Mouse (Mus musculus): ENCODE measurements around the gene Ccdc185.

The Ccdc185 gene

DNA sequence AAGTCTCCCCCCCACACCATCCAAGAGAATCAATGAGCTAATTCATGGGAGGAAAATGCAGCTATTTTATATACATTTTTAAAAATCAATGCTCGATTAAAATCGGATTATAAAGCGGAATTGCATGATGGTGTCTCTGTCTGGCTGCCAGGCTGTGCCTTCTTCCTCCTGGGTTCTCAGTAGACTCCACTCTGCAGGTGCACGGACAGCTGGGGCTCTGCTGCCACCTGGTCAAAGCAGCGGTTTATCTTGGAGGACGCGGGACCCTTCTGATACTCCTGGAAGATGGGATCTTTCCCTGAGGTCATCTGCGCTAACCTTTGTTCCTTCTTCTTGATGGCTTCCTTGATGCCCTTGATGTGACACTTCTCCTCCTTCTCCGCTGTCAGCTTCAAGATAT, 1.9 kb downstream of the Ccdc185 start:
- DNase-seq (ENCODE audit: extremely low spot score): no peak

DNA sequence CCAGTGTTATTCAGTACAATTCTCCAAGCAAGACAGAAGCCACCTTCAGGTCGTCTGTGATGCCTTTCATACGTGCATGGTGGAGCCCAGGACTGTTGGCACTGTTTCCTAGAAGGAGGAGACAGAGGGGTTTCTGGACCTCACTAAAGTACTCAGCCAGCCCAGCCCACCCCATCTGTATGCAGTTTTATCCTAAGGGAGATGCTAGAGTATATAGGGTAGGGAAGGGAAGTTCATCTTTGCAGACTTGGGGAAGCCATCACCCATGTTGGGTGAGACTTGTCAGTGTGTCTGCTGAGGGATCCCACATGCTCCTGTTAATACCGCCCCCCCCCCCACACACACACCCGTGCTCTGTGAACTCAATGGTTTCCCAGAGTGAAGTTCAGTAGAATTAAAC, 13.1 kb downstream of the Ccdc185 start:
- no peak for DNase-seq (ENCODE audit: extremely low spot score)

DNA sequence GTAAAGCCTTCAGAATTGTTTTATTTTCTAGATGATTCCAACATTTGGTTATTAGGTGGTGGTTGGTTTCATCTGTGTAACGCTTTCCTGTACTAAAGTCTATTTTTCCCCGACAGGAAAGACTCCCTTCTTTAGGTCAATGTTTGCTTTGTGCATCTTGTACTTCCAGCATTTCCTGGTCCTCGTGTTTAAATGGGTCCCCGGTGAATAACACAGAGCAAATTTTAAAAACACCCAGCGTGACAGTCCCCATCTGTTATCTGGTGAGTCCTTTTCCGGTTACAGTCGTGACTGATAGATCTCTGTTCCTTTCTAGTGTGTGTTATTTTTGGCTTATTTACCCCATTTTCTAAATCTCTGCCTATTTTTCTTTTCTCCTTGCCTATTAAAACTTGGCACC, 16.3 kb downstream of the Ccdc185 start:
- no peak for DNase-seq (ENCODE audit: extremely low spot score)

DNA sequence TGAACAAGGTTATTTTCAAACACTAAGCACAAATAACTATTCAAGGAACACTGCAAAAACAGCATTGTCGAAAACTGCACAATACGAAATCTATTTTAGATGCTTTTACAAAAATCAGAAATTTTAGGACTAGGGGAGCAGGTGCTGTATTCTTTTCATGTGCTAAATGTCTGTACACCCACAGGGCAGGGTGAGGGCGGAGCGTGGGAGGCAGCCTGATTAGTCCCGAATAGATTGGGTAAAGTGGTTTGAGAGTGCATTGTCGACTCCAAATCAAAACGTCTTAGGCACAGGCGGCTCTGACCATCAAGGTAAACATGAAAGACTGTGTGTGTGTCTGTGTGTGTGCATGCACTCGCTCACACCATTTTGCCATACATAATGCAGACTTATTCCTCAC, 20.0 kb downstream of the Ccdc185 start:
- DNase-seq (ENCODE audit: extremely low spot score): no peak

DNA sequence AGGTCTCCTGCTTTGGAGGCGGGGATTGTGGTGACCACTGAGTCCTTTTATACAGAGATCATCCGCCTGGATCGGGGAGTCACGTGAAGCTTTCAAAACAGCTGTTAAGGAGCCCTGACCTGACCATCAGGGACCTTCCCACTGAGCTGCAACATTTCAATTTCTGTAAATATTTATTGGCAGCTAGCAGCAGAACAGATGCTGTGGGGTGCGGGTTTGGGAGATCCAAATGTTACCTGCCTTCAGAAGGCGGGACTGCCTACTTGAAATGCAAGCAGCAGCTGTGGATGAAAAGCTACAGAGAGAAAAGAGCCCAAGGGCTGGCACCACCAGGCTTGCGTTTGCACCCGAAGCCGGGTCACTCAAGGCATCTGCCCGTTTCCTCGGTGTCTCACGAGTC, 21.4 kb downstream of the Ccdc185 start:
- DNase-seq (ENCODE audit: extremely low spot score): no peak

DNA sequence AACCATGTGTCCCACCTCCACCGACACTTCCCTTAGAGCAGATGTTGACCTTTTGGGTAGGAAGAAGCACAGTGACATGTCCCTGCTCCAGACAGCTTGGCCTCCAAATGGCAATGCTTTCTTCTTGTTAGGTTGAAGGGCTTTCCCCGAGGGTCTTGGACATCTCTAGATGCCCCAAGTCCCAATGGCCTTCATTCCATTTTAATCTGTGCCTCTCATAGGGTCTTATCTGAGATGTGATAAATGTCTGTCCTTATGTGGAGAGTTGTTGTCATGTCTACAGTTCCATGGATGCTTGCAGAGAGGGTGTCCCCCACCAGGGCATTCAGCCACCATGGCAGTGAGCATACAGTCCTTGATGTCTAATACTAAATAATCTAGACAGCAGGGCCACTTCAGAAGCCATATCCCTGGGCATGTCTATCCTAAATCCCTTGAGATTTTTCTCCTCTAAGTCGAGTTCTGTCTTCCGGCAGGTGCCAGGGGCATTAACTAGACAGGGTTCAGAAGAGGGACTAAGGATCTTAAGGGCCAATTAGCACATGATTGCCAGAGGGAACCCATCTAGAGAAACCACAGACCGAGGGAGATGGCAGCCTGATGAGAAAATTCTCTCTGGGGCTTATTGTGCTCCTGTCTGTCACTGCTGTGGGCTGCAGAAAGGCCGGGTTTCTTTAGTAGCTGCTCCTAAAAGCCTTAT, 34.6 kb downstream of the Ccdc185 start:
- no peak for DNase-seq (ENCODE audit: extremely low spot score)

DNA sequence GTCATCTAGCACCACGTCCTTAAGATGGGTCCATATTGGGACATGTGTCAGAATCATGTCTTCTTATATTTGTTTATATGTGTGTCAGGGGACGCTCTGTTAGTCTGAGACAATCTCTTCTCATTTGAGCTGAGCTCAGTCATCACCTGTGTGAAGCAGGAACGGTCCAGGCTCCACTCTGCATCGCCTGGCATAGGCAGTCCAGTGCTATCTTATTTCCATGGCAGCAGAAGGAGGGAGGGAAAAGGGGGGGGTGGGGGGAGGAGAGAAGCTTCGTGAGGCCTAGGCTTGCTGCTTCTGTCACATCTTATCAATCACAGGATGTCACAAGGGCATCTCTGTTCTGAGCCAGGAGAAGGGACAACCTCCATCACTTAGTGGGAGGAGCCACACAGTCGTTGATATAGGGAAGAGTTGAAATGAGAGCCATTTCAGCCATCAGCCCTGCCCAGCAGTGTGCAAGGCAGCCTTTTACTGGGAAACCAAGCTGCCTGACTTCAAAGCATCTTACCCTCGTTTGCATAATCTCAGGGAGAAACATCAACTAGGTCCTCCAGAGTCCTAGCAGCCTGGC, 37.5 kb downstream of the Ccdc185 start:
- peak; percentile 16 for DNase-seq (ENCODE audit: extremely low spot score)

DNA sequence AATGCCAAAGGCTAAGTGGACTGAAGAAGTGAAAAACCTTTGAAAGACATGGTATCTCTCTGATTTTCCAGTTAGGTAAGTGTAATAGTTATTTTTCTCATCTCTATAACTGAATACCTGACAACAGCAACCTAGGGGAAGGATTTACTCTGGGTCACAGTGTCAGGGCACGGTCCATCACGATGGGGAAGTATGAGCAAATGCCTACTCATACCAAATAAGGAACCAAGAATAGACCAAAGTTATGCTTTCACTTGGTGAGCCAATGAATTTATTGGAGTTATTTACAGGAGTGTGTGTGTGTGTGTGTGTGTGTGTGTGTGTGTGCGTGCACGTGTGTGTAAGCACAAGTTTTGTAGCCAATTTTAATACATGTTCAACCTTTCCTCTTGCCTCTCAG, 41.5 kb downstream of the Ccdc185 start:
- DNase-seq (ENCODE audit: extremely low spot score): no peak

DNA sequence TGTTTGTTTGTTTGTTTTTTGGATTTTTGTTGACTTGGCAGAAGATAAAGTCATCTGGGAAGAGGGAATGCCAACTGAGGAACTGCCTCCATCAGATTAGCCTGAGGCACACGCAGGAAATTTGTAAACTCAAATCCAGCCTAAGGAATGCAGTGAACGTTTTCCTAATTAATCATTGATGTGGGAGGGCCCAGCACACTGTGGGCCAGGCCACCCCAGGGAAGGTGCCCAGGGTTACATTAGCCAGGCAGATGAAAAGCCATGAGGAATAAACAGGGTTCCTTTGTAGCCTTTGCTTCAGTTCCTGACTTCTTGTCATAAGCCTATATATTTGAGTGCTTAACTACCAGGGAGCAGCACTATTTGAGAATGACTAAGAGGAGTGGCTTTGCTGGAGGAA, 44.1 kb downstream of the Ccdc185 start:
- DNase-seq (ENCODE audit: extremely low spot score): no peak

DNA sequence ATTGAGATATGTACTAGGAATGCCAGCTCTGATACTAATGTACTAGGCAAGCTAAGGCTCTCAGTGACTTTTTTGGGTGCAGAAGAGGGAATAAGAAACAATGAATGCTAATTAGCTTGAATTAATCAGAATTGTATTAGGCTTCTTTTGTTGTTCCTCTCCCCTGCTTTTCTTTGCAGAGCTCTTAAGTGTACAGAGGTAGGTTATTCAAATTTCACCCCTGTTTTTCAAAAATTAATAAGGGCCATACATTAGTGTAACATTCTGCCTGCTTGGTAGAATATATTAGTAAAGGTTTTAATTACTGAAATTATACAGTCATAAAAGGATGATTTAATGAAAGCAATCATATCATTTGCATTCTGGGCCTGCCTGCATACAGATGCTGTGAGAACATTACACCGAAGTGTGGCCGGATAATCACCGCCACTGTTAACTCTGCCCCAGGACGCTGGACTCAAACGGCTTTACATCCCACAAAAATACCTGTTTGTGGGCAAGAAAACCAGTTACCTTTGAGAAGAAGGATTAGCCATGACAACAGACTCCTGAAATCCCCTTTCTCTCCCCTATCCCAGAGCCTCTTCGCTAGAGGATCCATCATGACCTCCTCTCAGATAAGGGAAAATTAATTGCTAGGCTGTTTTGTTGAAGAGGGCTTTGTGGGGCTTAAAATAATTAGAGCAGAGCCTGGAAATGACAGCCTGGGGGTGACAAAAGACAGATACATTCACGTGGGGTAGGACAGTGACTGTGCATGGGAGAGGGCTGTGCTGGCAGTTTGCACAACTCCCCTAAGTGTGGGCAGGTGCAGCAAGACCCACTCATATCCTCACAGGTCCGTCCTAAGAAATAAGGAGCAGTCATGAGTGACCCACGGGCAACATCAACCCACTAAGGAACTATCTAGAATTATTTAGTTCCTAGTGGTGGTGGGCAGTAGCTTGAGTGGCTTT, 49.3 kb downstream of the Ccdc185 start:
- DNase-seq (ENCODE audit: extremely low spot score): no peak

All from embryo, embryonic 9.5 days (tissue).